Mouse (Mus musculus) kidney, adult 18-20 months (tissue): ENCODE data around the gene Krtap16-1.

Source experiments
- DNase-seq: peaks from one replicate; pipeline ENCODE4 v3.0.0; 2021

The Krtap16-1 gene

DNA sequence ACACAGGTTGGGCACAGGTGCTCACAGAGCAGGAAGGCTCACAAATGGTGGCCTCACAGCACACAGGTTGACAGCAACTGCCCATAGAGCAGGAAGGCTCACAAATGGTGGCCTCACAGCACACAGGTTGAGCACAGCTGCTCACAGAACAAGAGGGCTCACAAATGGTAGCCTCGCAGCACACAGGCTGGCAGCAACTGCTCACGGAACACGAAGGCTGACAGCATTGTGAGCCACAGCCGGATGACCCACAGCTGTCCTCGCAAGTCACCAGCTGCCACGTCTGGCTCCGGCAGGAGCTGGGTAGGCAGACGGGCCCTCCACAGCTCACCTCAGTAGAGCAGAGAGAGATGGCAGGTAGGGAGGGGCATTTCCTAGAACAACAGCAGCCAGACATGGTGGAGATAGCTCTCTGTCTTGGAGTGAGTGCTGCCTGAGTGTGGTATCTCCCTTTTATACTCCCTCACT lies at the start of gene Krtap16-1:
TSS of gene Krtap16-1 (minus strand) at position 418 of the 468 bp plus-strand sequence.
- DNase-seq: no peak

DNA sequence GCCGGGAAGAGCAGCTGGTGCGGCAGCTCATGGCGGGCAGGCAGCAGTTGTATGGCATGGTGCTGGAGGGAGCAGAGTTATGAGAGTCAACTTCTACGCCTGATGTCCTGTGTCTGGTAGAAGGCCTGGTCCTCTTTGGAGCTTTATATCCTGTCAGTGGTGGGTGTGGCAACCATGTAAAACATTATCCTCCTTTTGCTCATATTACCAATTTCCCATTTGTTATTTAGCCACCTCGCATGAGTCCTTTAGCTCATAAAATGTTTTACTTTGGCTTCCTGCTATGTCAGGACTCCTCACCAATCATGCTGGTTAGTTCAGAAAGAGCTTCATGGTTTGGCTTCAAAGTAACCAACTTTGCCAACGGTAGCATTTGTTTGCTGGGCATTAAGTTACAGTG lies 43.4 kb upstream of the Krtap16-1 start, which contains the start of gene Krt33b:
TSS of gene Krt33b (minus strand) at position 101 of the 400 bp plus-strand sequence.
- no peak for DNase-seq

DNA sequence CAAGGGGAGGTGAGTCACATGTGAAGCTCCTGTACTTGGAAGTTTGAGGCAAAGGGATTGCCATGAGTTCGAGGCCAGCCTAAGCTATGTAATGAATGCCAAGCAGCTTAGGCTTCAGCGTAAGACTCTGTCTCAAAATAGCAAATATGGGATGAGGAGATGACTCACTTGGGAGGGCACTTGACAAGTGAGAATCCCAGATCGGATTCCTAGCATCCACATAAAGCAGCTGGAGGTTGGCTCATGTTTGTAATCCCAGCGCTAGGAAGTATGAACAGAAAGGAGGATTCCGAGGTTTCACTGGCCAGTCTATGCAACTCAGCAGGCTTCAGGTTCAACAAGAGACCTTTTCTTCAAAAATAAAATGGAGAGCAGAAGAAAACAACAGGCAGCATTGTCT lies 35.0 kb upstream of the Krtap16-1 start:
- DNase-seq: no peak

DNA sequence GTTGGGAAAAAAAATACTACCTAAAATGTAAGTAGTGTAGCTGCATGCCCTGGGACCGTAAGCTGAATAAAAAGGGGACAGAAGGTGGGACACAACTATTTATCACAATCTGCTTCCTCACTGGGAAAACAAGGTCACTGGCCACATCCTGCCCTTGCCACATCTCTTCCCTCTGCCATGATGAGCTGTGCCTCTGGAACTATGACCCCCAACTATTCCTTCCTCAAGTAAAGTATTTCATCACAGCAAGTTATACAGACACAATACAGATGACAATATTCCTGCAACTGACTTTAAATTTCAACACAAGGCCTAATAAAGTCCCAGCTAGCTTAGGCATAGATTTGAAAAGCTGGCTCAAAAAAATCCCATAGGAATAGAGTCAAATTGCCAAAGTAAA lies 33.1 kb upstream of the Krtap16-1 start:
- no peak for DNase-seq

DNA sequence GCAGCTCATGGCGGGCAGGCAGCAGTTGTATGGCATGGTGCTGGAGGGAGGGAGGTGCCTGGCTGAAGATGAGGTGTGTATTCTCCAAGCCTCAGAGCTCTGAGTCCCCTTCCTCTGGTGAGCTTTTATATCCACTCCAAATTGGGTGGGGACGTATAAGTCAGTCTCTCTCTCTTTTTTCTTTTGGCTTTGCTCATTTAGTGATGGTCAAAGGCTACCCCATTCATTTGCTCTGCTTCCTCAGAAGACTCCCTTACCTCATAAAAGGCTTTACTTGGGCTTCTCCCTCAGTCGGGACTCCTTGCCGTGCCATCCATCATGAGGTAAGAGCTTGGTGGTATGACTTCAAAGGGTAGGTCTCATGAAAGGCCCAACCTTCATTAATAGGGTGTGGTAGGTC lies 29.7 kb upstream of the Krtap16-1 start, which contains the start of gene Krt33a:
TSS of gene Krt33a (minus strand) at position 101 of the 400 bp plus-strand sequence.
- DNase-seq: no peak

DNA sequence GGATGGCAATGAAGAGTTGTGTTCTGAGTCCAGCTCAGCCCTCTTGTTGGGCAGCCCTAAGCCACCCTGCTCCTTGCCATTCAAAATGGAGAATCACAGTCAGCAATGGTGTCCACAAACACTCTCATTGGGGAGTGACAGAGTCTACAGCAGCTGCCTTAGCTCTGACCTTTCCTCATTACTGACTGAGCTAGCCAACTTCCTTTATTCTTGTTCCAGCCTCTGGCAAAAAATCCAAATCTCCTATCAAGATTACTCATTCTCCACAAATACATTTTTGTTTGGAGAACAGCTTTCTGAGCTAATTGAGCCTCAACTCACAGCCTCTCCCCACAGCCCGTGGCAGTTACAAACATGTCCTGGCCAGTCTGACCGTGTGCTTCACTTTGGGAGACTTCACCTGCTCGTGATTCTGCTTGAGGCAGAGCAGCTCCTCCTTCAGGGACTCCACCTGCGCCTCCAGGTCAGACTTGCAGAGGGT lies 27.3 kb upstream of the Krtap16-1 start:
- DNase-seq: no peak

DNA sequence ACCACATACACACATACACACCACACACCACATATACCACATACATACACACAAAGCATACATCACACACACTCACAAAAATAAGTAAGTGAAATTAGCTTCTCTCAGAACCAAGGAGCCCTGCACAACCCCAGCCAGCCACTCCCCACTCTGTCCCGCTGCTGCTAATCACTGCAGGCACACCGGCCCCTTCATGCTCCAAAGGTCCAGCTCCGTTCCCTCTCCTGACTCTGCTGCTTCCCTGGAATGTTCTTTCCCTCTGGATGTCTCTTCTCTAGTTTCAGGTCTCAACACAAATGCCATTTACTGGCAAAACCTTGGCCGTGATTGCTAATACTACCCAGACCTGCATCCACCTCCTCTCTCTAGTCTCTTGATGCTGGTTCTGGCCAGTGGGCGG lies 24.3 kb upstream of the Krtap16-1 start:
- DNase-seq: no peak

DNA sequence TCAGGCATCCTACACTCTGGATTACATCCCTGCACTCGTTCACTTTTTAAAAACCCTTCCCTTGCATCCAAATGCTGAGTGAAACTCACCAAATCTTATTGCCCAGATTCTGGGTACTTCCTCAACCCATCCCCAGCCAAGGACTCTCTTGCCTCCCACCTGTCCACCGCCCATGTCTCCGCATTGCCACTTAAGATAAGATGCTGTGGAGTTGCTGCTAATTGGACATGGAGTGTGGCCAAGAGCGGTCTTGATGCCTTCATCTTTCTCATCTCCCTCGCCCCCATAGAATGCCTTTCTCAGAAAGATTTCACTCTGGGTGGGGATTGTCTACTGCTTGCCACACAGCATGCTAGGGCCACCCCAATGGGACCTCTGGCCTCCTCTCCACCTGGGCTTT lies 21.9 kb upstream of the Krtap16-1 start:
- DNase-seq: no peak

DNA sequence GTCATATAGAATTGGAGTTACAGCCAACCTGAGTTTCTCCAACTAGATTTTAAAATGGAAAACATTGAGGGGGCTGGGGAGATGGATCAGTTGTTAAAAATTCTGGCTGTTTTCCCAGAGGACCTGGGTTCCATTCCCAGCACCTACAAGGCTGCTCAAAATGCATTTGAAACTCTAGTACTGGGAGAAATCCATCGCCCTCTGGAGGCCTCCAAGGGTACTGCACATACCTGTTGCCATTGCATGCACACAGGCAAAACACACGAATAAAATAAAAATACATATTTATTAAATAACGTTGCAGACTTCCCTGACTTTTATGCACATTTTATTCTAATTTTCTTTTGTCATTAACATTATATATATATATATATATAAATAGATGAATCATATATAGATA lies 20.2 kb upstream of the Krtap16-1 start:
- no peak for DNase-seq

DNA sequence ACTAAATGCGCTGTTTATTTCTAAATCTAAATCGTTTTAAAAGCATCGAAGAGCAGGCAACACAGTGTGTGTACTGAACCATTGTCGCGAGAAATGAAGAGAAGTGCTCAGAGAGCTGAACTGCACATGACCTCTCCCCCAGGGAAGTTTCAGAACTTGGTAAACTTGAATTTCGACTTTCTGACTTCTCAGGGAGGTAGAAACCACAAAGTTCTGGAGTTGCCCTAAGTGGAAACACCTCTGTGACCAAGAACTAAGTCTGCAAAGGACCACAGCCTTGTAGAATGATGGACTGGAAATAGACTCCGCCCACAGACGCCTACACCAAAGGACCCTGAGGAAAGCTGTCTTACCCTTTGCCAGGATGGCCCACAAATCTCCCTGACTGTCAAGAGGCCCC lies 19.5 kb upstream of the Krtap16-1 start:
- DNase-seq: no peak

DNA sequence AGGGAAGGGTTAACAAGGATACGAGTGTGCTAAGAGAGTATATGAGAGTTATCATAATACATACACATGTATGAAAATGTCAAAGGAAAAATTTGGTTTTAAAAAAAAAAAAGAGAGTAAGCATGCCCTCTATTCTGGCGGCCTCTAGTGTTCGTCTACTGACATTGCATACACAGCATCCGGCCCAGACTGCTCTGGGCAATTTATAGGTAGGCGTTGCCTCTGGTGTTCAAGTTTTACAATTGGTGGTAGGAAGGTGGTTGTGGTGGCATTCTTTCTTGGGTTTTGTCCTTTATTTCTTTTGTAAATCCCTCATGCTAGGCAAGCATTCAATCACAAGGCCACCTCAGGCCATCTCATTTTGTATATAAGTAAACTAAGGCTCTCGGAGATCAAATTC lies 18.4 kb upstream of the Krtap16-1 start:
- DNase-seq: peak; percentile 33

DNA sequence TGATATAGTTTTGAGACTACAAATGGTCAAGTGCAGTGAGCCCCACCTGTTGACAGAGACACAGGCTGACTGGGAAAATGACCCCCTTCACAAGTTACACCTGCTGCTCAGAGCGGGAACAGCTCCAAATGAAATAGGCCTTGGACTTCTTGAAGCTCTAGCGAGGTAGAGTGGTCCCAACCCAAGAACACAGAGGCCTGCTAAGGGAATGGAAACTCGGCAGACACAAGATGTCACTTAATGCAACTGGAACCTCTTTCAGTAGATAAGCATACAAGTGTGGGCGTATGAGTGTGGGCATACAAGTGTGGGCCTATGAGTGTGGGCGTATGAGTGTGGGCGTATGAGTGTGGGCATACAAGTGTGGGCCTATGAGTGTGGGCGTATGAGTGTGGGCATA lies 12.7 kb upstream of the Krtap16-1 start:
- no peak for DNase-seq

DNA sequence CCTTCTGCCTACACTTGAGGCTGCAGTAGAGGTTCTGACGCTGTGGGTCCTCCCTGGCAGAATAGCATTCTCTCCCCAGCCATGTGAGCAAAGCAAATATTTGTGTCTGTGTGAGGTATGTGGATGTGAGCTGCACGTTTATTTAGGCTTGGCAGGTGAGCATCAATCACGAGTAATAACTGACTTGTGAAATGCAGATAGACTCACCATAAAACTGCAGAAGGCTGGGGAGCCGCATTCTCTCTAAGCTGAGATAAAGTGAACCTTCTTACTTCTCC lies 7.9 kb upstream of the Krtap16-1 start:
- DNase-seq: no peak

DNA sequence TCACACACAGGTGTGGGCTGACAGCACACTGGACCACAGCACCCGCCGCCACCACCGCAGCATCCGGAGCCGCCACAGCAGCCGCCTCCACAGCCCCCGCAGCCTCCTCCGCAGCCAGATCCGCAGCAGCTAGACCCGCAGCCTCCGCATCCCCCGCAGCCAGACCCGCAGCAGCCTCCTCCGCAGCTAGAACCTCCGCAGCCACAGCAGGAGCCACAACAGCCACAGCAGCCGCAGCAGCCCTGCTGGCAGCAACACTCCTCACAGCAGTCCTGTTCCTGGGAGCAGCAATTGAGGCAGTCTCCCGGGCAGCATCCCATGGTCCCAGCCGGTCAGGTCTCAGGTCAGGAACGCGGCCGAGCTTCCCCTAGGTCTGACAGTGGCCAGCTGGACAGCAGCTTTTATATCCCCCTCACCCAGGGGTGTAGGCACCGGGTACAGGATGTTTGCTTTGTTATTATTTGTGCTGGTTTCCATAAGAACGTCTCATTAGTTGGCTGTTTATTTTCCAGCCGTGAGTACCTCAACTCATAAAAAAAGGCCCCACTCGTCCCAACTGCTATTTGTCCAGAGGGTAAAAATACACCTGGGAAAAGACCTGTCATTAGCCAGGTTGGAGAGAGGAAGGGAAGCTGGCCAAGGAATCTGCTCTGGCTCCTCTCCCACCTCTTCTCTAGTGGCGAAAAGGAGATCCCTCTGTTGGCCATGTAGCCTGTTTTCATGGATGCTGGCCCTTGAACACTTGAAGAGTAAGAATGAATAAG lies 7.4 kb upstream of the Krtap16-1 start, which contains the start of gene Krtap17-1:
TSS of gene Krtap17-1 (minus strand) at position 375 of the 764 bp plus-strand sequence.
- no peak for DNase-seq

DNA sequence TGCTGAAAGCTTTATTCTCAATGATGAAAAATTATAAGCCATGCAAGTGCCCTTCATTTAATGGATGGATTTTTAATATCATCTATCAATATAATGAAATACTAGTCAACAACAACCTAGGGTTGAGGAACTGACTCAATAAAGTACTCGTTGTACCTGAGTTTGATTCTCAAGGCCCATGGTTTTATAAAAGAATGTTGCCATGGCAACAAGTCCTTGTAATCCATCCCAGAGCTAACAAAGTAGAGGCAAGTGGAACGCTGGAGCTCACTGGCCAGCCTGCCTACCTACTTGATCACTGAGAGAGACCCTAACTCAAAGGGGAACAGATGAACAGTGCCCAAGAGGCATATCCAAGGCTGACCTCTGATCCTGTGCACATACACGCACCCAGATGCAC lies 4.2 kb upstream of the Krtap16-1 start:
- DNase-seq: no peak

DNA sequence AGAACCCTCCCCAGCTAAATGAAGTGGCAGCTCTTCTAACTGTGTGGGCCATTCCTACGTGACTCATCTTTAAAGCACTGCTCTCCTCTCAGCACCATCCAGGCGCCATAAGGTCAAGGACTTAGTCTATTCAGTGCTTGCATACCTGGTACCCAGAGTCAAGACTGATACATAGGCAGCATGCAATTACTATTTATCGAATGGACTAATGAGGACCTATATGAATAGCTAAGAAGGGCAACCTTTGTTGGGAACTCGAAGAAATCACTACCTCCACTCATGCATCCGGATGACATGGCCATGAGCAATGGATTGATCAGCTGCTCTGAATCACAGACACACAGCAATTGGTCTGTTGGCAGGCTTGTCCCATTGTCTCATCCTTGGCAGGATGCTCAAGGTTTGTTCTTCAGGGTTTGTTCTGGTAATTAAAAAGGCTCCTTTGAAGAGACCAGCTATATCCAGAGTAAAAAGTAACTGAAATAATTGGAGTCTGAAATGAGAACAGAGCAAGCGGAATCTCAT lies 3.5 kb upstream of the Krtap16-1 start:
- DNase-seq: no peak

DNA sequence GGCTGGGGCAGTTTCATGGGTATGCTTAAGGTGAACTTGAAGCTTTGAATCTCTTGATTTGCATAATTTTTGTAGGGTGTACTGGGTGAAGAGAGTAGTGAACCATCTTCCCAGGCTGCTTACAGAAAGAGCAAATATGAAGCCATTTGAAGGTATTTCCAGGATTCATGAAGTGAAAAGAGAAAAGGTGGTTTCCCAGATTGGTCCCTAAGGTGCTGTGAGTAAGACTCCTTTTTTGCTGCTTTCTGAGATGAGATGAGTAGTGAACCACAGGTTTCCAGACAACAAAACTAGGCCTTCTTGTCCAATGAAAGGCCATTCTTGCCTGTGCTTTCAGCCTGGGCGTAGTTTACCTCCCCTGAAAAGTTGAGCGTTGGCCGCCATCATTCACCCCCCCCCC lies 2.1 kb upstream of the Krtap16-1 start:
- DNase-seq: no peak

DNA sequence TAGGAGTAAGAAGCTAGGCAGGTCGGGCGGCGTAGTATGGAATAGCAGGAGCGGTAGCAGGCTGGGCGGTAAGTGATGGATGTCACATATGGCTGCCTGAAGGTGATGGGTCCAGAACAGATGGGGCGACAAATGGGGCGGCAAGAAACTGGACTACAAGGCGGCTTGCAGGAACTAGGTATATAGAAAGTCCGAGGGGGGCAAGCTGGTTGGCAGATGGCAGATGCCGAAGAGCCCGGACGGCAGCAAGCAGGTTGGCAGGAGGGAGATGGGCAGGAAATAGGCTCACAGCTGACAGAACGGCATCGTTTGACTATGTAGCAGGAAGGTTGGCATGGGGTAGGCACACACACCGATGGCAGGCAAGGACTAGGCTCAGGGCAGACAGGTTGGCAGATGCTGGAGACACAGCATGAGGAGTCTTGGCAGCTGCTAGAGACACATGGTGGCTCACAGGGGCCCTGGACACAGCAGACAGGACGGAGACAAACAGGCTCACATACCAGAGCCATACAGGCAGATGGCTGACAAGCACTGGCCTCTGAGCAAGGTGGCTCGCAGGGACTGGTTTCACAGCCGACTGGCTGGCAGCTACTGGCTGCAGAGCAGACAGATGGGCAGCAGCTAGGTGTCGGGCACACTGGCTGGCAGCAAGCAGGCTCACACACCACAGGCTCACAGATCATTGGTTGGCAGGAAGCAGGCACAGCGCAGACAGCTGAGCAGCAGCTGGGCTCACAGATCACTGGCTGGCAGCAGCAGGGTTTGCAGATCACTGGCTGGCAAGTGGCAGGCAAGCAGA lies 905 bp downstream of the Krtap16-1 start:
- no peak for DNase-seq

DNA sequence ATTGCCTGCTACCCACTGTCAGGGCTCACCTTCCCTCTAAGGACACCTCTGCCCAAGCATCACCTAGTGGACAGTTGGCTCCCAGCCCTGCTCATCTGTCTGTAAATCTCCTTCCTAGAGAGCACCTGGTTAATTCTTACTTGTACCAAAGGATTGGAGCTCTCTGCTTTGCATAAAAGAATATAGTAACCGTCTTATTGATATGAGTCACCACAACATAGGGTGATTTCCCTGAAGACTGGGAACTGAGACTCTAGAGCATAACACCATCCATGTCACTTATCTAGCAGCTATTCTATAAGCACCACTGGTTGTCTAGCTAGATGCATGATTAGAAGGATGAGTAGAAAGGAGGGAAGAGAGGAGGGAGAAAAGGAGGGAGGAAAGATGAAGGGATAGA lies 3.0 kb downstream of the Krtap16-1 start:
- no peak for DNase-seq

DNA sequence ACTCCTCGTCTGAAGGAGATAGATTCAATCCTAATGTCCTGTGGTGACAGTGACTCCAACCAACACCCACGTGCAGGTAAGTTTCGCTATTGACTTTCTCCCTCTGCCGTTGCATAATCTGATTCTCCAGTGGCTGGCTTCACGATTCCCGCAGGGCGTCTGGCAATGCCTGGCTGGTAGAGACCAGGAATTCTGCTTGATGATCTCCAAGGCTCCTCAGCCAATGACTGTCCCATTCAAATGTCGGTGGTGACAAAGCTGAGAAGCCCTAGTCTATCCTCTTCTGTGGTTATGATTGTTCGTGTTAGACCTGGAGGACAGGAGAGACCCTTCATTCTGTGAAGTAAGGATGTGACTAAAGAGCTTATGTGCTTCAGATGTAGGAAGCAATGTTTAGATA lies 3.7 kb downstream of the Krtap16-1 start:
- DNase-seq: no peak

DNA sequence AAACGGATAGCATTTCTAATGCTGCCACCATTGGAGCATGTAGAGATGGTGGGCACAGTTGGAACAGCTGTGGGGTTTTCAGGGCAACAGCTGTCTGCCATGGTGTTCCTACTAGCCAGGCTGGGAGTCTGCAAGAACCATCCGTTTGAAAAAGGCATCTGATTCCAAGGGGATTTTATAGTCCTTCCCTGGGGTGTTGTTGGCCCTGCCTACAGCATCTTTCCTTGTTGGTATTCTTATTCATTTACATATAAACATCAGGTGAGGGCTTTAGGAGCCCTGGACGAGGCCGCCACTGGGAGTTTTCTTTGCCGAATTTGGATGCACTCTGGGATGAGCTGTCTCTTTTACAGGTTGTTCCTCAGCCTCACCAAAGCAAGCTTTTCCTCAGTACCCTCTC lies 7.4 kb downstream of the Krtap16-1 start, which contains the start of gene Krtap29-1:
TSS of gene Krtap29-1 (minus strand) at position 101 of the 400 bp plus-strand sequence.
- DNase-seq: no peak

DNA sequence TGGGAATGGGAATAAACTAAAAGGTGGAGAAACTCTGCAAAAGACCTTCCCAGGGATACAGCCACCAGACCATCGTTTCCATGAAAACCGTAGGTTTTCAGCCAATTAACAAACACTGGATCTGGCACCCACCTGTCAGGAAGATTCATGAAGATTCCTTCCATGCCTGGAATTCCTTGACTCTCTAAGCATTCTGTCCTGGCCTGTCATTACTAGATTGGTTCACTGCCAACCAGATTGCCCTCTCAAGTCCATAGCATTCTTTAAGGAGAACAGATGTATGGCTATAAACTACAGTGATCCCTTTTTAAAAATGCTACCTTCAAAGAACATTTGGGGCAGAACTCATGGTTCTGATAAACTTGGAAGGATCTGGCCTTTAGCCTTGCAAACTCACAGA lies 20.4 kb downstream of the Krtap16-1 start:
- DNase-seq: no peak

DNA sequence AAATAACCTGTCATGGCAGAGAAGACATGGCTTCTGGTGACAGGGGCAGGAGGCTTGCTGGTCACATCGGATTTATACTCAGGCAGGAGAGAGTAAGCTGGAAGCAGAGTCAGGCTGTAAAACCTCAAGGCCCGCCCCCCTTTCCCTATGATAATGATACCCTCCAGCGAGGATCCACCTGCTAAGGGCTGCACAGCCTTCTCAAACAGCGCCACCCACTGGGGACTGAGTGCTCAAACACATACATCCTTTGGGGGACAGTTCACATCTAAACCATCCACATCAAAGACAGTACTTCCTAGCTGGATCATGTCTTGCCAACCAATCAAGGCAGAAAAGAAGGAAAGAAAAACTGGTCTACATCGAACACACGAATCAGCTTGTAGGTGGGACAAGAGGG lies 22.2 kb downstream of the Krtap16-1 start:
- DNase-seq: no peak

DNA sequence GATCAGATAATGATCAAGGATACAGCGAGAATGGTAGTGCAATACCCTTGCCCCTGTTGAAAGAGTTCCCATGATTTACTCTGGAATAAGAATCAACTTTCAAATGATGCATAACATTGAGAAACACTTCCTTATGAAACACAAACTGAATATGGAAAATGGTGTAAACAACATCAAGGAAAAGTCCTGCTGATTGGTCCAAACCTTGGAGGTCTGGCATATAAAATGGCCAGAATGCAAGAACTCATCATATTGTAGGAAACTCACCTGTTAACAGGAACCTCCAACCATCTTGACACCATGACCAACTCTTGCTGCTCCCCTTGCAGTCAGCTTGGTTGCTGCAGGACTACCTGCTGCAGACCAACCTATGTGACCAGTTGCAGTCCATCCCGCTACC lies 38.2 kb downstream of the Krtap16-1 start, which contains the start of gene Krtap9-5:
TSS of gene Krtap9-5 (plus strand) at position 301 of the 400 bp plus-strand sequence.
- DNase-seq: no peak
